Mouse (Mus musculus) ES-Bruce4 (cell line): ENCODE data around the gene Plpp3.
A peak's percentile ranks its signal among the peaks of the same experiment; 100 is the strongest.

ENCODE experiments used
- CTCF ChIP-seq: IDR thresholded peaks from one replicate; pipeline ENCODE4 v1.8.1; 2011; ENCODE audit warnings: low read depth, low read length
- EP300 ChIP-seq: IDR thresholded peaks from 2 replicates; pipeline ENCODE4 v1.6.1; 2011; ENCODE audit warnings: low read depth, low read length; ENCODE audit not compliant: insufficient read depth

- TF ChIP-seq EP300 (peak; percentile 44; the same call in 1 of the 2 replicates), CTCF (no peak)
Measured at GRCm38 (mm10) chr4:105275616-105276015, 118.5 kb downstream of the Plpp3 start.
